Mouse (Mus musculus) right cerebral cortex, postnatal 36 days (tissue): Measurements from ENCODE around the gene Mbd3.

Experiments used
- DNase-seq, 2 experiments: peaks; one replicate each; pipeline ENCODE4 v3.0.0; 2022; ENCODE audit warnings: low spot score in 2 of 2, mixed read lengths in 1 of 2

Mbd3 gene

DNA sequence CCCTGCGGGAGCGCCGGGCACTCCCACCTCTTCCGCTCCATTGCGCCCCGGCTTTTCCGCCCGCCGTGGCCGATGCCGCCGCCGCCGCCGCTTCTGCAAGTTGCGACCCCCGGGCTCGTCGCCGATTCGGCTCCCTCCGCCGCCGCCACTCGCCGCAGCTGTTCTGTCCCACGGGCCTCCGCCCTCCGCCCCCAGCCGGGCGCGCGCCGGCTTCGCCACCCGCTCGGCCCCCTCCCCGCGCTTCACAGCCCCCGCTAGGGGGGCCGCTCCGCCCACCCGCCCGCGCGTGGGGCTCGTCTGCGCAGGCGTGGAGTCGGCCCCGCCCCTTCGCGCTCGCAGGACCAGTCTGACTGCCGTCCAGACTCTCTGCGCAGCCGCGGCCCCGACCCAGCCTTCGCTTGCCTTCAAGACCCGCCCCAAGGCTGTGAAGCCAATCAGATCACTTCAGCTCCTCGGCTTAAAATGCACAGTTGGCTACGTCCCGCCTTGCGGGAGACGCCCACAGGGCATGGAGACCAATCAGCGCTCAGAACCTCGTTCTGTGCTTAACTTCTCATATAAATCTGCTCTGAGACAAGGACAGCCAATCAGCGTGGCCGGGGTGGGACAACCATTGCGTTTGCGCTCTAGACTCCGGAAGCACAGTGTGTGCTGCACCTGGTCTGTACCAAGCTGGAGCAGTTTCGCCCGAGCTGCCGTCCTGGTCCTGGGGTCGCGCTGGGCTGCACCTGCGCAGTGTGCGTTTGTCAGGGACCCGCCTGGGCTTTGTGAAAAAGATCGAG, at the start of gene Mbd3:
TSS of gene Mbd3 (minus strand) at position 360 of the 782 bp plus-strand sequence.
- DNase-seq, result peak; percentile 99 to 100

DNA sequence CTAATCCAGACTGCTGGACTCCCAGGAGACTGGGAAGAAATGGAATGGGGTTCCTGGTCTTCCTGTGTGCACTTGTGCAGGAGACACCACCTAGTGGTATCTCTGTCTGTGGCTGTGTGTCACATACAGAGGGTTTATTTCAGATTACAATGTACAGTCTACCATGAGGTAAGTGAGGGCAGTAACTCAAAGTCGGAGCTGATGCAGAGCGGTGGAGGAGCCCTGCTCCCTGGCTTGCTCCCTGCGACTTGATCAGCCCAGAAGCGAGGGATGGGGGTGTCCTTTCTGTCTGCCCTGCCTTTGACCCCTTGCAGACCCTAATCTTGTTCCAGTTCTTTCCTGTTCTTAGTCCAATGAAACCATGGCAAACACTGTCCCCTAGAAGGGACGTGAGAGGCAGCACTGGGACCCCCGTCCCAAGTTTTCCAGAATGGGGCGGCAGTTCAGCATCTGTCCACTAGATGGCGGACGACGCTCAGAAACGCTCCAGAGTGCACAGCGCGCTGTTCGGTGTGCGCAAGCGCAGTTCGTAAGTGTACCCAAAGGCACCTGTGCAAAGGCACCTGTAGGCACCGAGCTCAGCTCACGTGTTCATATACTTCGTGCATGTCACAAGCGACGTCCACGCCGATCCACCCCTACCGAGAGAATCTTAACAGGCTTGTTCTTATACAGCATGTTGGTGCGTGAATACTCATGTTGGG, 46.7 kb upstream of the Mbd3 start:
- DNase-seq, result peak; percentile 54 to 67

GRCm38 (mm10) chr10:80445052-80445451, 45.7 kb upstream of the Mbd3 start:
- no peak for DNase-seq

DNA sequence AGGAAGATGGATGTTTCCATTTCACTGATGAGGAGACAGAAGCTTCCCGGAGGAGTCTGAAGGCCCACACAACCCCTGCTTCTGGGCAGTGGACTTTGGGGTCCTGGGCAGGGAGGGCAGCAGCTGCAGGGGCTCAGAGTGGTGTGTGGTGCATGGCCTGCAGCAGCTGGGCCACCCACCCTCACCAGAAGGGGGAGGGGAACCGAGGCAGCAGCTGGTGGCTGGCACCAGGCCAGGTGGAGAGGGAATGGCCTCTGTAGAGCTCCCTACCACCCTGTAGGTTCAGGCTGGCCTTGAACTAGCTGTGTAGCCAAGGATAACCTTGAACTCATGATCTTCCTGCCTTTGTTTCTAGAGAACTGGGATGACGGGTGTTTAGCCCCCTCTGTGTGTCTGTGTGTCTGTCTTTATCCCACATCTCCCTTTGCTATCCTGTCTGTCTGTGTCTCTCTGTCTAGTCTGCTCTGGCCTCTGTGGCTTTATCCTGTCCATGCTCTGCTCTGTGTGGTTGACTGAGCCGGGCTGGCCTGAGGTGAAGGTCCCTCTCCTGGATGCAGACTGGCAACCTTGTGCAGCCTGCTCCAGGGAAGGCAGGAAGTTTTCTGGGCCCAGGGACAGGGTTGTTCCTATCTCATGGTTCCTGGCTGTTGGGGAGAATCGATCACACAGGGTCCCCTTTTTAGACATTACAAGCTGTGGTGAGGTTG, 45.1 kb upstream of the Mbd3 start:
- no peak for DNase-seq

DNA sequence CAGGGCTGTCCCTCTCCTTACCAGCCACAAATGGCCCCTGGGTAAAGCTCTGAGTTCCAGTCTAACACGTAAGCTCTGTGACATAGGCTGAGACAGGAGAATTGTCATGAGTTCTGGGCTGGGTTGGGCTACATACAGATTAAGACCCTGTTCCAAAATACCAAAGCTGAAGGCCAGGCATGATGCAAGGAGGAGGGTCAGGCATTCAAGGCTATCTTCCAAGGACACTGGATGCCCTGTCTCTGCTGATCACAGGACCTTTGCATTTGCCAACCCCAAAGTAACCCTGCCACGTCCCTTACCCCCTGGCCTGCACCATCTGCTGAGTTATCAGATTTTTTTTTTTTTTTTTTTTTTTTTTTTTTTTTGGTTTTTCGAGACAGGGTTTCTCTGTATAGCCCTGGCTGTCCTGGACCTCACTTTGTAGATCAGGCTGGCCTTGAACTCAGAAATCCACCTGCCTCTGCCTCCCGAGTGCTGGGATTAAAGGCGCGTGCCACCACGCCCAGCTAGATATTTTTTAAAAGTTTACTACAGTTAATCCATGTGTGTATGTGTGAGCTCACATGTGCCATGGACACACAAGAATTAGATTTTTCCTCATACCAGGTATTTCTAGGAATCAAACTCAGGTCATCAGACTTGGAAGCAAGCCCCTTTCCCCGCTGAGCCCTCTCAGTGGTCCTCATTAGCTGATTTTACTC, 44.4 kb upstream of the Mbd3 start:
- no peak for DNase-seq

DNA sequence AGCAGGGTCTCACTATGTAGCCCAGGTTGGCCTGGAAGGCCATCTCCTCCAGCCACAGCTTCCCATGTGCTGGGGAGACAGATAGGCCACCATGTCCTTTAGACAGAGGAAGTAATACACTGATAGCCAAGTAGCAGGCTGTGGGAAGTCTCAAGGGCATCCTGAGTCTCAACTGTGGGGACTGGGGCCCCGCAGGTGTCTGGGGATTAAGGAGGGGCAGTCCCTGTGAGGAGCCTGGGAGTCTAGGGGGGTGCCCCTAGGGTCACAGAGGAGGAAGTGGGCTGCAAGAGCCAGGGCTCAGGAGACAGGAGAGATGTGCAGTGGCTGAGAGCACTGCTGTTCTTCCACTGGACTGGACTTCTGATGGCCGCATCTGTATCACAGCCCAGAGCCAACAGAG, 43.6 kb upstream of the Mbd3 start:
- no peak for DNase-seq

GRCm38 (mm10) chr10:80441598-80441997, 42.2 kb upstream of the Mbd3 start:
- no peak for DNase-seq

DNA sequence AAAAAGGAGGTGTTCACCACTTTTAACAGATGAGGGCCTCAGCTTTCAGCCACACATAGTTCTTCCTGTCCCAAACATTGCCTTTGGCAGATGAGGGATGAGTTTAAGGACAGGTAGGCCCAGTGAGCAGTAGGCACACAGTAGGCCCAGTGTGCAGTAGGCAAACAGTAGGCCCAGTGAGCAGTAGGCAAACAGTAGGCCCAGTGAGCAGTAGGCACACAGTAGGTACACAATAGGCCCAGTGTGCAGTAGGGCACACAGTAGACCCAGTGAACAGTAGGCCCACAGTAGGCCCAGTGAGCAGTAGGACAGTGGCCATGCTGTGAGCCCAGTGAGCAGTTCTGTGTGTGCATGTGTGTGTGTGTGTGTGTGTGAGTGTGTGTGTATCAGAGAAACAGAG, 40.7 kb upstream of the Mbd3 start:
- DNase-seq, result no peak

DNA sequence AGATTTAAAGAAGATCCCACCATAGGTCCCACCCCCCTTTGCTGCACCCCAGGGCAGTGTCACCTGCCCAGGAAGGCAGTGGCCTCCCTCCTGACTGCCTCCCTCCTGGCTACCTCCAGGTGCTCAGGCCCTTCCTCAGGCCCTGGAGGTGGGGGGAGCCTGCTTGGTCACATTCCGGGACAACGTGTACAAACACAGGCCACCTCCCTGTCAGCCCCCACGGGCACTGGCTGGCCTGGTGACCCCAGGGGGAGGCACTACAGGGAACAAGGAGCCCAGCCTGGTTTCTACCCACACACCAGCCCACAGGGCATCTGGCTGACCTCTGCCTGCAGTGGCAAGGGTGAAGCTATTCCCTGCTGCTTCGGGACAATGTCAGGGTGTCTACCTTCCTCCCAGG, 38.6 kb upstream of the Mbd3 start:
- no peak for DNase-seq

- no peak for DNase-seq
Measured at GRCm38 (mm10) chr10:80436276-80436675, 36.9 kb upstream of the Mbd3 start.

GRCm38 (mm10) chr10:80435764-80436163, 36.4 kb upstream of the Mbd3 start:
- no peak for DNase-seq

GRCm38 (mm10) chr10:80434823-80435222, 35.5 kb upstream of the Mbd3 start:
- no peak for DNase-seq

DNA sequence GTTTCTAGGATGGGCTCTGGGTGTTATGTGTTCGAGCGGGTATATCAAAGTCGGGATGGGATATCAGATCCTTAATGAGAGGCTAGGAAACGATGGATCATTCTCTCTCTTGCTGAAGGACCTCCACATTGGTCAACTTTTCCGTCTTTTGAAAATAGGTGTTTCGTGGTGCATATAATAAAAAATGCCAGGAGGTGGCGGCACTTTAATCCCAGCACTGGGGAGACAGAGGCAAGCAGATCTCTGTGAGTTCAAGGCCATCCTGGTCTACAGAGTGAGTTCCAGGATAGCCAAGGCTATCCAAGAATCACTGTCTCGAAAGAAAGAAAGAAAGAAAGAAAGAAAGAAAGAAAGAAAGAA, 34.9 kb upstream of the Mbd3 start:
- no peak for DNase-seq

- peak; percentile 95 to 98 for DNase-seq
Measured at GRCm38 (mm10) chr10:80433513-80434232, 34.3 kb upstream of the Mbd3 start, which contains the start of gene Tcf3. Tcf3 (minus strand) TSS chr10:80433647.

GRCm38 (mm10) chr10:80432936-80433512, 33.7 kb upstream of the Mbd3 start:
- no peak for DNase-seq

DNA sequence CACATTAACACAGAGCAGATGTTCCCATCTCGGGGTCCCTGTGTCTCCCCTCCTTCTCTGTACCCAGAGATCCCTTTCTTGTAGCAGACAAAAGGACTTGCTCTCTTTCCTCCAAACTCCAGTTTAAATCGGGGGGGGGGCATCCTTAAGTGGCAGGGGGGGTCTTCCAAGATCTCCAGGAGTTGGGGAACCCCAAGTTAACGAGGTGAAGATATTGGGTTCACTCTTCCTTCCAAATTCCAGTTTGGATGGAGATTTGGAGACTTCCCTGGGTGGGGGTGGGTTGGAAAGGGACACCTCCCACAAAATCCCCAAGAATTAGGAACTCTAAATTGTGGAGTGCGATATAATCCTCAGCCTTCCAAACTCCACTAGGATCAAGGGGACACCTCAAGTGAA, 33.0 kb upstream of the Mbd3 start:
- DNase-seq, result no peak

DNA sequence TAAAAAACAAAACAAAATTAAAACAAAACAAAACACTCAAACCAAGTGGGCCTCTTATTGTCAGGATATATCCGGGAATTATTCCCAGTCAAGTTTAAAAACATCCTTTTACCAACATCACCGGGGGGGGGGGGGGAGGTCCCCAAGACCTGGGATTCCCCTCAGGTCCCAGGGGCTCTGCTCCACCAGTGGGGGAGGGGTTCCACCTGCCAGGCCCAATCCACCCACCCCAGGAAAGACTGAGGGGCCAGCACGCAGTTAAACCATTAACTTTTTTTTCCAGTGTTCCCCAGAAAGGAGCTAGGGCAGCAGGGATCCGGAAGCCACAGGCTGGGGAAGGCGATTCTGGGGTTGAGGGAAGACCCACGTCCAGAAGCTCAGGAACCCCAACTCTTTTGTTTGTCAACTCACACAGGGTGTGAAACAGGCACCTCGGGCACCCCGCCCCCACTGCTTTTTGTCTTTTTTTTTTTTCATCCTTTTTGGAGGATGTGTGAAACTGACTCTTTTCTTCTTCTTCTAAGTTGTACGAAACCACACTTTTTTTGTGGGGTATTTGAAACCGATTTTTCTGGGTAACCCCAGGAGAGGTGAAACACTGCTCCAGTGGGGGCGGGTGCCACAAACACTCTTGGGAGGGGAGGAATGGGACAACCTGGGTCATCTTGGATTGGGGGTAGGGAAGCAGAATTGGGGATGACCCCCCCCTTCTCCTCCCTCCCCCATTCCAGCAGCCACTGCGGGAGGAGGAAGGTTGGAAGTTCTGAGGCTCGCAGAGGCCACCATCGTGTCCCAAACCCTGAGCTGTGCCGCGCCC, 32.4 kb upstream of the Mbd3 start:
- no peak for DNase-seq

DNA sequence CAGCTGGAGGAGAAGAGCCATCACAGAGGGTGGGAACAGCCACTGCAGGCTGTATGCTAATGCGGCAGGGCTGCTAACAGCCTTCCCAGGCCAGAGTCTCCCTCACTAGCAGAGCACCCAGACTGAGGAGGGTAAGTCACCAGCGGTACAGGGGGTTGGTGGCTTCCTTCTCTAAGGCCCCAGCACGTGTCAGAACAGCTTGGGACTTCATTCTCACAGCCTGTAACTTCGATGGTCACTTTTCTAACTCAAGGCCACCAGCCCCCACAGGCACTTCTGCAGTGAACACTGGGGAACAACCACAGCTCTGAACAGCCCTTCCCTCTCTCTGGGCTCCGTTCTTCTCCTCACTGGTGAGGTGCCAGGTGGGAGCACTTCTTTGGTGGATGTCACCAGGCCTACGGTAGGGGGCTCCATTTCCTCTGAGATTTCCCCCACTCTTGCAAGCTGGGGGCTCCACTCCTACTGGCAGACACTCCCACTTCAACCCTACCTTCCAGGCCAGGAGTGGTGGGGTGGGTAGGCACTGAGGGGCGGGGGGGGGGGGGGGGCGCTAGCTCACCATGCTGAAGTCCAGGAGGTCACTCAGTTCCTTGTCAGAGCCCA, 31.1 kb upstream of the Mbd3 start:
- no peak for DNase-seq

GRCm38 (mm10) chr10:80429800-80430199, 30.4 kb upstream of the Mbd3 start:
- DNase-seq, result no peak

DNA sequence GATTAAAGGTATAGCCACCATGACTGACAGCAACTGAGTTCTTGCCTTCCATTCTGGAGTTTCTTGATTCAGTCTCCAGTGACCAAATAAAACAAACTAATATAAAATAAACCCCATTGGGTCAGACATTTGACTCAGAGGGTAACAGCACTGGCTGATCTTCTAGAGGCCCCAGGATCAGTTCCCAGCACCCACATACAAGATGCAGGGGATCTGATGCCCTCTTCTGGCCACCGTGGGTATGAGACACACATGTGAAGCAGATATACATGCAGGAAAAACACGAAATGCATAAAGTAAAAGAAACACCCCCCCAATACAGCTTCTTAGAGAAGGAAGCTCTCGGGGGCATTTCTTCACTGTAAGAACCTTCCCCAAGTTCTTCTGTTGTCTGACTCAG, 25.7 kb upstream of the Mbd3 start:
- DNase-seq, result no peak
